Mouse (Mus musculus) liver, adult 2 months (tissue): ENCODE results near the gene Anks1b. TPM values are rescaled to one million over a fixed set of nuclear protein-coding genes. Genes with fewer than 3 reads are reported as not detected.

Experiments
- DNase-seq: peaks from one replicate; pipeline ENCODE4 v3.0.0-alpha.2; 2011; ENCODE audit warnings: low read depth, low spot score; ENCODE audit errors: extremely low read depth
- H3K27ac ChIP-seq: fragments of 200-500 bp; replicated peaks from 2 replicates; pipeline ENCODE4 v1.5.1; 2012; ENCODE audit warnings: low read depth, mild to moderate bottlenecking, control low read depth, inconsistent platforms, low read length; ENCODE audit not compliant: insufficient read depth
- H3K27me3 ChIP-seq: fragments of 200-500 bp; 2 replicates; pipeline ENCODE4 v1.6.1; 2012; ENCODE audit warnings: mild to moderate bottlenecking, moderate library complexity, low read length, inconsistent platforms; ENCODE audit not compliant: control insufficient read depth, insufficient read depth
- H3K36me3 ChIP-seq: fragments of 200-500 bp; 2 replicates; pipeline ENCODE4 v1.6.1; 2012; ENCODE audit warnings: low read length, inconsistent platforms; ENCODE audit not compliant: control insufficient read depth, insufficient read depth
- H3K4me1 ChIP-seq: fragments of 200-500 bp; 2 replicates; pipeline ENCODE4 v1.6.1; 2011; ENCODE audit warnings: low read length; ENCODE audit not compliant: control insufficient read depth, insufficient read depth
- H3K4me3 ChIP-seq: fragments of 200-500 bp; 2 replicates; pipeline ENCODE4 v1.5.1; 2011; ENCODE audit warnings: low read depth, mild to moderate bottlenecking, control low read depth, low read length, moderate library complexity; ENCODE audit not compliant: insufficient read depth
- H3K79me2 ChIP-seq: fragments of 200-500 bp; 2 replicates; pipeline ENCODE4 v1.6.1; 2012; ENCODE audit warnings: inconsistent platforms, mild to moderate bottlenecking, low read length, moderate library complexity; ENCODE audit not compliant: control insufficient read depth, insufficient read depth
- H3K9ac ChIP-seq: fragments of 200-500 bp; 2 replicates; pipeline ENCODE4 v1.6.1; 2012; ENCODE audit warnings: low read depth, mild to moderate bottlenecking, control low read depth, inconsistent platforms, low read length
- CTCF ChIP-seq: fragments of 200-500 bp; IDR thresholded peaks from 2 replicates; pipeline ENCODE4 v1.5.1; 2011; ENCODE audit warnings: low read depth, low read length, control low read depth
- POLR2A ChIP-seq: fragments of 200-500 bp; IDR thresholded peaks from 2 replicates; pipeline ENCODE4 v1.6.1; 2011; ENCODE audit warnings: low read length, control low read depth; ENCODE audit not compliant: insufficient read depth; ENCODE audit errors: extremely low read depth
- WGBS: fragments of 180-500 bp; shearing (Covaris S2); methylation state at CpG from one replicate; pipeline ENCODE4 v1.1.7; 2018; 5-methylcytosine and 5-hydroxymethylcytosine counted together
- polyA plus RNA-seq: library from polyadenylated mRNA; depleted of rRNA; stranded (reverse); fragments of >200 nt; gene quantifications from 2 replicates; pipeline ENCODE4 v1.2.3, GENCODE M21; 2012
- total RNA-seq: library from RNA; depleted of rRNA; stranded (reverse); fragments of >200 nt; gene quantifications from 2 replicates; pipeline ENCODE4 v1.2.3, GENCODE M21; 2014

Gene Anks1b
- total and polyA plus RNA-seq, 2 experiments, result under 0.01 TPM; not detected in 1

DNA sequence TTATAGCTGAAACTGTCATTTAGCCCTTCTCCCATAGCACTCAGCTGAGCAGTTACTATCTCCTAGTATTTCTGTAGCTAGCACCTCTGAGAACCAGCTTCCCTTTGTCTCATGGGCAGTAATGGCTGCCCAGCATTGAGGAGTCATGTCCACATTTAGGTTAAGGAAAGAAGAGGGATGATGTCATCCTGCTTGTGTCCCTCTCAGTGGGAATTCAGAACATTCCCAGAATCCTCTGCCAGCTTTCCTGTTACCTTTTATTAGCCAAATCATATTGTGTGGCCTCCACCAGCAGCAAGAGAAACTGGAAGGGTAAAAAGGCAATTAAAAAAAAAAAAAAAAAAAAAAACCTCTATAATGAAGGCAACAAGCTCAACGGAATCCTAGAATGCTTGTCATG, 851.6 kb downstream of the Anks1b start:
- no peak overlapping the region for H3K4me3 ChIP-seq
- no peak overlapping the region for H3K9ac ChIP-seq
- H3K36me3 ChIP-seq, result no peaks in the 10 kb centered on the region
- no peak overlapping the region for H3K27ac ChIP-seq
- H3K27me3 ChIP-seq, result no peaks in the 10 kb centered on the region
- H3K4me1 ChIP-seq, result no peaks in the 10 kb centered on the region
- WGBS, result 78% methylated on average over 1 of the region's 1 CpGs
- TF ChIP-seq POLR2A, result no peak
- no peak for TF ChIP-seq CTCF
- no peak for DNase-seq
- no peaks in the 10 kb centered on the region for H3K79me2 ChIP-seq

DNA sequence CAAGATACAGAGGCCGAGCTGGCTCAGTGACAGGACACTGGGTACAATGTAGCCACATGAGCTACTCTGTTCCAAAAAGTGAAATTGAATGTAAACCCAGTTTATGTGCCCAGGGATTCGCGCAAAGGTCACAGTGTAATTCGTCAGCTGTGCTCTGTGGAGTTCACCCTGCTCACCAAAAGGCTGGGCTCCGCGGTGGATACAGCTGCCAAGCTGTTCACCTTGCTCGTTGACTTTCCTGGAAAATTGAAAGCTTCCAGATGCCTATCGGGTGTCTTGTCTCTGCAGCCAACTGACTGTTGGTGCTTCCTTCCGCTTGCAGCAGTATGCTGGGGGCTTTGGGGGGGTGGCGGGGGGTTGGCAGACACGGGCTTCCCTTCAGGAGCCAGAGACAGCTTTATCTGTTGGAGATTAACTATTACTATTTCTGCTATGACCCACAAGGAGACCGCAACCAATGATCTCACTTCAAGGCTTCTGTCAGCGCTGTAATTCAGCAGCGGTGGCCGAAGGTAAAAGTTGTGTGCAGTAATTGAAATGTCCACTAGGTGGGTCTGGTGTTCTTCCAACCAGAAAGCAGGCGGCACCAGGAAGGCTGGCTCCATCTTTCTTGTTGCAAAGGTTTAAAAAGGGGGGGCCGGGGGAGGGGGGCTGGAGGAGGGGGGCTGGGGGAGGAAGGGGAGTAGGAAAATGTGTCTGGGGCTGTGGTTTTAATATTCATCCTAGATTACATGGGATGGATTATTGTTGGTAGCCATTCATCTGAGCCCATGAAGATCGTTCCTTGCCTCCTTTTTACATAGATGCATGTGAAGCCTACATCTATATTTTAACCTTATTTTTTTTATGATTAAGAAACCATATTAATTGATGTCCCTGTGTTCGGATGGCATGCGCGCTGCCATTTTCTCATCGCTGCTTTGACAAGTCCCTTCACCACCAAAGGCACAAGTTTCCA, 855.4 kb downstream of the Anks1b start:
- TF ChIP-seq CTCF (peak; percentile 55; the same call in 1 of the 2 replicates), POLR2A (no peak)
- Histone ChIP-seq H3K9ac (no peak overlapping the region; the same call in 1 of the 2 replicates), H3K4me1 (no peaks in the 10 kb centered on the region), H3K27me3 (no peaks in the 10 kb centered on the region), H3K36me3 (no peaks in the 10 kb centered on the region), H3K4me3 (peak overlapping the region; percentile 31), H3K27ac (no peak overlapping the region), H3K79me2 (no peaks in the 10 kb centered on the region)
- 26% methylated on average over 22 of the region's 22 CpGs for WGBS
- peak; percentile 71 for DNase-seq

DNA sequence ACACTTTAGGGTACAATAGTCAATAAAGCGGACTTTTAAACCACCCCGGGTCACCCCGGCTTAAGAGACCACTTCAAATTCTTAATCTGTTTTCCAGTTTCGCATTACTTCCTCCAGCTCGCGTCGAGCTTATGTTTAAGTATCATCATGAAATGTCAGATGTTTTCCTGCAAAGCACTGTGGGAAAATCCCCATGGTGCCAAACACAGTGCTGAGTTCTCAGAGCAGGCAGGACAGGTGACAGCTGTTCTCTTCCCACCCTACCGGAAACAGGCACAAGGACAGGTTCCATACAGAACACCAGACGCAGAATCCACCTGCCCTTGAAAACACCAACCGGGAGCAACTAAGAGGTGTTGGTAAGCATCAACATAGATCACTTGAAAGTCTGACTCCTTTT, 856.2 kb downstream of the Anks1b start:
- H3K79me2 ChIP-seq, result no peaks in the 10 kb centered on the region
- H3K9ac ChIP-seq, result no peak overlapping the region
- no peaks in the 10 kb centered on the region for H3K4me1 ChIP-seq
- H3K27me3 ChIP-seq, result no peaks in the 10 kb centered on the region
- no peak overlapping the region for H3K27ac ChIP-seq
- TF ChIP-seq POLR2A (no peak), CTCF (no peak)
- WGBS, result 63% methylated on average over 10 of the region's 10 CpGs
- DNase-seq, result no peak
- no peak overlapping the region for H3K4me3 ChIP-seq
- H3K36me3 ChIP-seq, result no peaks in the 10 kb centered on the region

DNA sequence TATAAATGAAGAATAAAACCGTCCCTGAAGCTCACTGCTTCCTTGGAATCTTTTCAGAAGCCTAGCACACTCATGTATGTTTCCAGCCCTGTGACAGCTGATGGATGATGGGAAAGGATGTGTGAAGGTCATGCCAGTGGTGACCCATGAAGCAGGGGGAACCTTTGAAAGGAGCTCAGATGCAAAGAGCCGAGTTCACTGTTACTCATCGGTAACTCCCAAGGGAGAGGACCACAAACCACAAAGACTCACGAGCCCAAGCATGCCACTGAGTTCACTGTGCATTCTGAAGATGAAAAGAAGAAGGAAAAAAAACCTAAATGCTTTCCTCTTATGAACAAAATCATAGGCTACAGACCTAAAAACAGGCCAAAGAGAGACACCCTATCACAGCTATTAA, 859.5 kb downstream of the Anks1b start:
- Histone ChIP-seq H3K36me3 (no peaks in the 10 kb centered on the region), H3K4me1 (no peaks in the 10 kb centered on the region), H3K9ac (no peak overlapping the region), H3K27ac (no peak overlapping the region), H3K27me3 (no peaks in the 10 kb centered on the region), H3K79me2 (no peaks in the 10 kb centered on the region), H3K4me3 (no peak overlapping the region)
- no peak for TF ChIP-seq POLR2A
- TF ChIP-seq CTCF, result no peak
- no peak for DNase-seq
- 58% methylated on average over 4 of the region's 4 CpGs for WGBS

DNA sequence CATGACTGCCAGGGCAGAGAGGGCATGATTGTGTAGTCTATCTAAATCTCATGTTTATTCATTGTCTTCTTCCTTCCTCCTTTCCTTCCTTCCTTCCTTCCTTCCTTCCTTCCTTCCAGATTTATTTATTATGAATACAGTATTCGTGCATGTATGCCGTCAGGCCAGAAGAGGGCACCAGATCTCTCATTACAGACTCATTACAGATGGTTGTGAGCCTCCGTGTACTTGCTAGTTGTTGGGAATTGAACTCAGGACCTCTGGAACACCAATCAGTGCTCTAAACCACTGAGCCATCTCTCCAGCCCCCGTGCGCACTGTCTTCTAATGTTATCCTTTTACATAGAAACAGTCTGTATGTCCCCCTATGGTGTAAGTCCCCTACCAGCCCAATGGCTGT, 860.3 kb downstream of the Anks1b start:
- peak; percentile 12 for DNase-seq

DNA sequence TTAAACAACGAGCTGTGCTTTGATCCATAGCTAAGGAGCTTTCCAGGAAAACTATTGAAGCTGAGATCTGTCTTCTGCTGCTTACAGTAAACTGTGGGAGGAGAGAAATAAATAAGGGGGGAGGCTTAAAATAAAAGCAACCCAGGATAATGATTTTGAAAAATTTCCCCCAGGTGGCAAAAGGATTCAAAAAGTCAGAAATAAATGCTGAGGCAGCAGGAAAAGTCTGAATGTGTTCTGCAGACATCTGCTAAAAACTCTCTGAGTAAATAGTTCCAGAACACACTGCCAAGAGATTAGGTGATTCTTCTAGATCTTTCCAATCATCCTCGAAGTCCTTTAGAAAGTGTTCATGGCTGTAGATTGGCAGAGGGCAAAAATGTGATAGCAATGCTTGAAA, 865.2 kb downstream of the Anks1b start:
- H3K4me1 ChIP-seq, result no peaks in the 10 kb centered on the region
- WGBS, result 64% methylated on average over 2 of the region's 2 CpGs
- H3K79me2 ChIP-seq, result no peaks in the 10 kb centered on the region
- DNase-seq, result no peak
- TF ChIP-seq POLR2A (no peak), CTCF (no peak)
- no peak overlapping the region for H3K4me3 ChIP-seq
- no peak overlapping the region for H3K27ac ChIP-seq
- H3K9ac ChIP-seq, result no peak overlapping the region
- no peaks in the 10 kb centered on the region for H3K36me3 ChIP-seq
- H3K27me3 ChIP-seq, result no peaks in the 10 kb centered on the region

More for the DNA sequence above, 860.3 kb downstream of the Anks1b start:
- Histone ChIP-seq H3K9ac (no peak overlapping the region), H3K27ac (no peak overlapping the region), H3K4me1 (no peaks in the 10 kb centered on the region), H3K79me2 (no peaks in the 10 kb centered on the region), H3K27me3 (no peaks in the 10 kb centered on the region), H3K4me3 (no peak overlapping the region), H3K36me3 (no peaks in the 10 kb centered on the region)
- 26% methylated on average over 5 of the region's 5 CpGs for WGBS
- peak; percentile 21; the same call in 1 of the 2 replicates for TF ChIP-seq CTCF
- no peak for TF ChIP-seq POLR2A
